Mouse (Mus musculus): ENCODE measurements around the gene Jmjd1c.

Gene Jmjd1c

DNA sequence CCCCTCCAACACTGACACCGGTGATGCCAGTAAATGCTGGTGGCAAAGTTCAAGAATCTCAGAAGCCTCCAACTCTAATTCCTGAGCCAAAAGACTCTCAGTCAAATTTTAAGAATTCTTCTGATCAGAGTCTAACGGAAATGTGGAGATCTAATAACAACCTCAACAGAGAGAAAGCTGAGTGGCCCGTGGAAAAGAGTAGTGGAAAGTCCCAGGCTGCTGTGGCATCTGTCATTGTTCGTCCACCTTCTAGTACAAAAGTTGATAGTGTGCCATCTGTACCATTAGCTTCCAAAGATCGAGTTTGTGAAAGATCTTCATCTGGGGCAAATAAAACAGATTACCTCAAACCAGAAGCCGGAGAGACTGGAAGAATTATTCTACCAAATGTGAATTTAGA, 129.6 kb downstream of the Jmjd1c start:
- DNase-seq (ENCODE audit: low spot score in 2 of 2), result no peak

DNA sequence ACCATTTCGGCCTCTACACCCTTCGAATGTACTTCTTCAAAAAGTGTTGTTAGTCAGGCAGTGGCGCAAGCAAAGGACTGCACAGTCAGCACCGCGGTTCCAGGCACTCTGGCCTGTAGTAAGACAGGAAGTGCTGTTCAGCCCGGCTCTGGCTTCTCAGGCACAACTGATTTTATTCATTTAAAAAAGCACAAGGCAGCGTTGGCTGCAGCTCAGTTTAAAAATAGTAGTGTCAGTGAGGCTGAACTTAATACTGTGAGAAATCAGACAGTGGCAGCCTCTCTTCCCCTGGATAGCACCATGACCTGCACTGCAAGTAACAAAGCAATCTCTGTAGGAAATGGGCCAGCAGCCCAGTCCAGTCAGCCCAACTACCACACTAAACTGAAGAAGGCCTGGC, 130.2 kb downstream of the Jmjd1c start:
- DNase-seq (ENCODE audit: low spot score in 2 of 2), result peak in 1 of 2 experiments; percentile 24

DNA sequence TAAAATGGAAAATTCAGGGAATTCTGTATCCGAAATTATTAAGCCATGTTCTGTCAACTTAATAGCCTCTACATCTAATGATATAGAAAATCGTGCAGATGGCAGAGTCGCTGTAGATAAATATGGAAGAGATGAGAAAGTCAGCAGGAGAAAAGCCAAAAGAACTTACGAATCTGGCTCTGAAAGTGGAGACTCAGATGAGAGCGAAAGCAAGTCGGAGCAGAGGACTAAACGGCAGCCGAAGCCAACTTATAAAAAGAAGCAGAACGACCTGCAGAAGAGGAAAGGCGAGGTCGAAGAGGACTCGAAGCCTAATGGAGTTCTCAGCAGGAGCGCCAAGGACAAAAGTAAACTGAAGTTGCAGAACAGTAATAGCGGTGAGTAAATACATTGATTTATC, 130.6 kb downstream of the Jmjd1c start:
- DNase-seq (ENCODE audit: low spot score in 2 of 2), result no peak

DNA sequence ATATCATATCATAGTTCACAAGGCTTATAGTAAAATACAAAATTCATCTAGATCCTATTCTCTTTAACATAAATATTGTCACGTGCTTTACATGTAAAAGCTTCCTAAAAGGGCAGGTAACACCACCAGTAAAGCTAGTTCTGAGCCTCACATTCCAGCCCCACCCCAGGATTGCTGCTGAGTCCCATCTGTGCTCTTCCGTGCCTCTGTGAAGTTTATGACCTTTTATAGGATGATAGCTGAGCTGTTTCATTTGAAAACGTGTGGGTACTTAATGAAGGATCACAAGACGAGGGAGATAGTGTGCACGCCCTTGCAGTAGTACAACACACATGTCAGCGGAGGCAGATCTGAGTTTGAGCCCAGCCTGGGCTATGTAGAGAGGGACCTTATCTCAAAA, 134.5 kb downstream of the Jmjd1c start:
- no peak for DNase-seq (ENCODE audit: low spot score in 2 of 2)

DNA sequence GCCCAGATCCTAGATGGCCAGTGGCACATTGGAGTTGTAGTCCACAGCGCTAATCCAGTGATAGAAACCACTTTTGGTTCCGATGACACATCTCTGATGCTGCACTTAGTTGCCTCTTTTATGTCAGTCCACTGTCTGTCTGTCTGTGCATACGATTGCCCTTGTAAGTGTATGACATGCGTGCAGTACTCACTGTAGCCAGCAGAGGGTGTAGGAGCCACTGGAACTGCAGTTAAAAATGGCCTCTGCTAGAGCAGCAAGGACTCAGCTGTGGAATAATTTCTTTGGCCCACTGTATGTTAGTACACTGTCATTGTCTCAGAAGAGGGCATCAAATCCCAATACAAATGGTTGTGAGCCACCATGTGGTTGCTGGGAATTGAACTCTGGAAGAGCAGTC, 151.2 kb downstream of the Jmjd1c start:
- DNase-seq (ENCODE audit: low spot score in 2 of 2), result peak; percentile 64 to 86

DNA sequence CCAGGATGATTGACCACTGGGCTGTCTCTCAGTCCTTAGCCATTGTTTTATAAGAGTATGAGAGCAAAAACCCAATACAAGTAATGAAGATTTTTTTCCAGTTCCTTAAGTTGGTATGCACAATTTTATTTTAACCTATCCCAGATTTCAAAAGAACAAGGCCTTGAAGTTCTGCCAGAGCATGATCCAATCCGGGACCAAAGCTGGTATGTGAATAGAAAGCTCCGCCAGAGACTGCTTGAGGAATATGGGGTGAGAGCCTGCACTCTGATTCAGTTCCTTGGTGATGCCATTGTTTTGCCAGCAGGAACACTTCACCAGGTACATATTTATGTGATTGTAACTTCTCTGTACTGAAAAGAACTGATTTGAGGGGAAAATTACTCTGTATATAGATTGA, 153.6 kb downstream of the Jmjd1c start:
- no peak for DNase-seq (ENCODE audit: low spot score in 2 of 2)

DNA sequence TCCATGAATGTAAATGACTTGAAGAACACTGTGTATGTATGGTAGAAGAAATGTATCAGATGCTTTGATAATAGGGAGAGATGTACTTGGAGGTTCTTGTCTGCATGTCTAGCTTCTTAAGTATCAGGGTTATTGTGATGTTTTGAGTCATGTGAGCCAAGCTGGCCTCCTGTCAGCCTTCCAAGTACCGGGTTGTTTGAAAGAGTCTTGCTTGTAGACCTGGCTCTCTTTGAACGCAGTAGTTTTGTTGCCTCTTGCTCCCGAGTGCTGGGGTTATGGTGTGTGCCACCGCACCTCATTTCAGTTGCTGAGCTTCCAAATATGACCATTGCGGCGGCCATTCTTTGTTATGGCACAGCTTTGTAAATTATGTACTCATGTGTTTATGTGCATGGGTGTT, 154.9 kb downstream of the Jmjd1c start:
- DNase-seq (ENCODE audit: low spot score in 2 of 2), result no peak

DNA sequence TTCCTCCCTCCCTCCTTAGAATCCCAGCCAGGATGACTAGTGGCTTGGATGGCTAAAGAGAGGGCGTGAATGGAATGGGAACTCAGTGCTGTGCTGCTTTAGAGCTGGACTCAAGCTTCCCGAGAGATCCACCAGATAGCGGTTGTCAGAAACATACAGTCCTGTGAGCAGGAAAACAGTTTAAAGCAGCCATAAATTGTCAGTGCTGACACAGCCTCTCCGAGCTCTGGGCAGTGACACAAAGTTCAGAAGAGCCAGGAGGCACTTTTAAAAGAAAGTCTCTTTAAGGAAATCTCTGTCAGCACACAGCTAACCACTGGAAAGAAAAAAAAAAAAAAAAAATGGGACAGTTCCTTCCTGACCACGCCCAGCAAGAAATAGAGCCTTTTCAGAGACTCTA, 156.4 kb downstream of the Jmjd1c start:
- DNase-seq (ENCODE audit: low spot score in 2 of 2), result no peak

DNA sequence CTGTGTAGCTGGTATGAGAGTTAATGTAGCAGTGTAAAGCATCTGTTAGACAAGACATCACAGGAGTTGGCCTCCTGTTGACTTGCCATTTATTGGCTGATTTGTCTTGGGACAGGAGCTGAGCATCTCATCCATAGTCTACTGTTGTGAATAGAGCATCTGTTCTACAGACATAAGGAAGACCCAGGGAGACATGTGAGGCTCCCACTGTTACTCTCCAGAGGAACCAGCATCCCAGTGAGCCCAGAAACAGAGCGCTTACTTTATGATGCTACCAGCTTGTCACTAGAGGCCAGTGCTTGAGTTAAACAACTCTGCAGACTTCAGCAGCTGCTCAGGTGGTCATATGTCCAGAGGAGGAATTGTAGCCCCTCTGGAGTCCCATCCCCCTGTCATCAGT, 157.2 kb downstream of the Jmjd1c start:
- no peak for DNase-seq (ENCODE audit: low spot score in 2 of 2)

DNA sequence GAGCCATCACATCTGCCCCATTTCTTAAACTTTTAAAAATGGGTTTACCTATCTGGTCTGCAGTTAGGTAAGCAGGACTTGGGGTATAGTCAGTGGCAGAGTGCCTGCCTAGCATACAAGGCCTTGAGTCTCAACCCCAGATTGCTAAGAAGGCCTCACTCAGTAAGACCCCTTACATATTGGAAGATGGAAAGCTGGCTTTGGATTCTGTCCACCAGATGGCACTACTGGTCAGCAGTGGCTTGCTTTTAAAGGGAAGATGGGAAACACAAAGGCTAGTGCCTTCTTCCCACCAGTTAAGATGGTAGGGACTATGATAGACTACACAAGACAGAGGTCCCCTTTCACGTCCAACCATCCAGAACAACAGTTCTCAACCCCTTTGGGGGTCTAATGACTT, 168.9 kb downstream of the Jmjd1c start:
- DNase-seq (ENCODE audit: low spot score in 2 of 2), result peak; percentile 37 to 66

DNA sequence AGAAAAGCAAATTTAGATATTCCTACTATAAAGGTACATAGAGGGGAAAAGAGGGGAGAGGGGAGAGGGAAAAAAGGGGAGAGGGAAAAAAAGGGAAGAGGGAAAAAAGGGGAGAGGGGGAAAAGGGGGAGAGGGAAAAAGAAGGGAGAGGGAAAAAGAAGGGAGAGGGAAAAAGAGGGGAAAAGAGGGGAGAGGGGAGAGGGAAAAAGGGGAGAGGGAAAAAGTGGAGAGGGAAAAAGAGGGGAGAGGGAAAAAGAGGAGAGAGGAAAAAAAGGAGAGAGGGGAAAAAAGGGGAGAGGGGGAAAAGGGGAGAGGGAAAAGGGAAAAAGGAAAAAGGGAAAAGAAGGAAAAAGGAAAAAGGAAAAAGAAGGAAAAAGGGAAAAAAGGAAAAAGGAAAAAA, 180.0 kb downstream of the Jmjd1c start:
- no peak for DNase-seq (ENCODE audit: low spot score in 2 of 2)

DNA sequence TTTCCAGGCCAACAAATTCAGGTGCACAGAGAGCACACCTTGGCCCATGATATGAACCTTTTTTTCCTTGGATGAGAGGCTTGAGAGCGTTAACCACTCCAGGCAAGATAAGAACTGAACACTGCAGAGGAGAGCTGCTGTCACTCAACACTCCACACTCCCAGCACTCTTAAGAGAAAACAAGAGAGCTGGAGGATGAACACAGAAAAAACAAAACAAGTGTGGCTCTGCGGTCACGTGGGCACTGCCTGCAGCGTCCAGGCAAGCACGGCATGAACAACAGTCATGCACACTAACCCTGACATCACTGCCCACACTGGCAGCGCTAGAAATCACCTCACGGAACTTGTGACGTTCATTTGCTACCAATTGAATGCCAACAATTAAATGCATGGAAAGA, 185.9 kb downstream of the Jmjd1c start:
- no peak for DNase-seq (ENCODE audit: low spot score in 2 of 2)

DNA sequence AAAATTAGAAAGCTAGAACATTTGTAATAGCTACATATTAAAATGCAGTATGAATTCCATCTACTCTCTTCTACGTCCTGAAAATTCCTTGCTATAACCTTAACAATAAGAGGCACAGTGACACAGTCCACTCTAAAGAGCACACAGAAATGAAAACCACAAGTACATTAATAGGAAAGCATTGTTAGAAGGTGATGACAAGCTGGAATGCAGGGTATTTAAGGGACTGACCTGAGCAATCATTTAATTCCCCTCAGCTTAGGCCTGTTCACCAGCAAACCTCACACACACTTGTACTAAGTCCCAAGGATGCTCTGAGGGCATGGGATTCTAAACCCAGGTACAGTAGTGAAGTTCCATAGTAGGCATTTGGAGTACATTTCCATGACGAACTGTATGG, 186.6 kb downstream of the Jmjd1c start:
- no peak for DNase-seq (ENCODE audit: low spot score in 2 of 2)

DNA sequence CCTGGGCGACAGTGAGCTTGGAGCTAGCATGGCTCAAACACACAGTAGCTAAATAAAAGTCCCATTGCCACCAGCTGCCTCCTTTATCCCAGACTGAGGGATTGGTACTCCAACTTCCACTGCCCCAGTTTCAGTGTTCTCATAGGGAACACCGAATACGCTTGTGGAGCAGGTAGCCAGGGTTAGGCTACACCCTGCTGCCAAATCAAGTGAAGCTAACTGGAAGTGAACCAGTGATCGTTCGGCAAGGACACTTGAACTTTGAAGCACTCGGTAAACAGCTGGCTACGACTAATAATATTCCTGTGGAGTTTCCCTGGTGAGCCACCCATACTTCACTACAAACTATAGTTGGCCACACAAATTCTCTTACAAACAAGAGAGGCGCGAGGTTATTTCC, 187.6 kb downstream of the Jmjd1c start:
- no peak for DNase-seq (ENCODE audit: low spot score in 2 of 2)

DNA sequence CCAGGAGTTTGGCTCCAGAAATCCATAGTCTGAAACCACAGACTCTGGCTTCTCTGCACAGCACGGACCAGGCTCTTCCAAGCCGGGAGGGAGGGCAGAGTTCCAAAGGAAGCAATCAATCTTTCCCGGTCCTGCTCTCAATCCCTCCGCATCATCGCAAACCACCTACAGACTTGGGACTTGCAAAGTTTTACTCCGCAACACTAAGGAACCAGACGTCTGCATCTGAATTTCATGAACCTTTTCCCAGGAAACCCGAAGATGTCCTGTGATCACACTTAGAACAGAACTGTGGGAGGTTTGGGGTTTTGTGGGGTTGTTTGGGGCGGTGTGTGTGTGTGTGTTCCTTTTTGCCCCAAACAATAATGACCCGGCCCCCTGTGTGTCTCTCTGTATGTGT, 188.4 kb downstream of the Jmjd1c start:
- DNase-seq (ENCODE audit: low spot score in 2 of 2), result no peak

DNA sequence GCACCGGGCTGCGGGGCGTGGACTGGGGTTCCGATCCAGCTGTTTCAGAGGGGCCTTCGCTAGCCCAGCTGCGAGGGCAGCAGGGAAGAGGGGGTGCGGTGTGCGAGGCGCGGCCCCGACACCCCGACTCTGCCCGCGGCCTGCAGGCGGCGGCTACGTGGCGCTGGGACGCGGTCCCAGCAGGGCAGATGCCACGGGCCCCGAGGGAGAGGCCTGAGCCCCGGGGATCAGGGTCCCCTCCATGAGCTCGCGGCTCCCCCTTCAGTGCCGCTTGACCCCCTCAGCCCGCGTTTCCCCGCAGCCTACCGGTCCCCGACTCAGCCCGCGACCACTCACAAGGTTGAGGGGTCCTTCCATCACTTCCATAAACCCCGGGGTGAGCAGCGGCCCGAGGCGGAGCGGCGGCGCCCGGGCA, 188.8 kb downstream of the Jmjd1c start:
- peak; percentile 34 to 80 for DNase-seq (ENCODE audit: low spot score in 2 of 2)

DNA sequence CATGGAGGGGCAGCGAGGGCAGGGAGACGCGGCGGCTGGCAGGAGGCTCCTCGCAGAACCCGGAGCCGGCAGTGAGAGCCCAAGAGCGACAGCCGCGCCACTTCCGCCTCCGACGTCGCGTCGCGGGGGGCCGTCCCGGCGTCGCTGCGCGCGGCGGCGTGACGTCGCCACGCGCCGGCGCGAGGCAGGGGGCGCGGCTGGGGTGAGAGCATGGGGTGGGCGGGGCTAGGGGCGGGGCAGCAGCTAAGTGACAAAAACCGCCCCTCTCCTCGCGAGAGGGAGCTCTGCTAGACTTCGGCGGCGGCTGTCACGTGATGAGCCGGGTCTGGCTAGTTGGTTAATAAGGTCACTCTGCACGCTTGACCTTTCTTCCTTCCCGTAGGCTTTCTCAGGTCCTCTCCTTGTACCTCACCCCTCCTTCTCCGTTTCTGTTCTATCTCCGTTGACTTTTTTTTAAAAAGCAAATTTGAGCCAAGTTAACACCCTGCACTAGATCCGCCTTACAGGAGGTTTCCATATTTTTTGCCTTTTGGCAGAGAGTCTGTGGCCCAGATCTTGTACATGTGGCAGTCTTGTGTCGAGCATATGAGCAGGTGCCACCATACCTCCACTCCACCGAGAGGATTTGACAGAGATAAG, 189.4 kb downstream of the Jmjd1c start, which contains the start of gene Nrbf2:
Nrbf2 (minus strand) TSS at position 130 of the 639 bp plus-strand sequence.
- DNase-seq (ENCODE audit: low spot score in 2 of 2), result peak; percentile 82 to 90

DNA sequence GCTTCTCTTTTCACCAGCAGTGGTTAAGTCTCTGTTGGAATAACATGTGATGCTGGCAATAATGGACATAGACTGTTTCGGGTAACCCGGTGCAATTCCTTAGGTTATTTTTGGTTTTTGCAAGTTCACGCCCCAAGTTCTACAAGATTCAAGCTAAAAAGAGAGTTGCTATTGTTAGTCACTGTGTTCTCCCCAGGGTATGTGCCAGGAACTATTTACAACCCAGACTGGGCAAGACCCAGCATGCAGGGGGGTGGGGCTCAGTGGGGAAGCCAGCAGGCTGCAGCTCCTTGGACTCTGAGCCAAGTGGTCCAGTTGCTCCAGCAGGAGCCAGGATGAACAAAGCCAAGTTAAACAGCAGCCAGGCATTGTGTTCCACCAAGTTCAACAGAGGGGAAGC, 192.0 kb downstream of the Jmjd1c start:
- no peak for DNase-seq (ENCODE audit: low spot score in 2 of 2)

DNA sequence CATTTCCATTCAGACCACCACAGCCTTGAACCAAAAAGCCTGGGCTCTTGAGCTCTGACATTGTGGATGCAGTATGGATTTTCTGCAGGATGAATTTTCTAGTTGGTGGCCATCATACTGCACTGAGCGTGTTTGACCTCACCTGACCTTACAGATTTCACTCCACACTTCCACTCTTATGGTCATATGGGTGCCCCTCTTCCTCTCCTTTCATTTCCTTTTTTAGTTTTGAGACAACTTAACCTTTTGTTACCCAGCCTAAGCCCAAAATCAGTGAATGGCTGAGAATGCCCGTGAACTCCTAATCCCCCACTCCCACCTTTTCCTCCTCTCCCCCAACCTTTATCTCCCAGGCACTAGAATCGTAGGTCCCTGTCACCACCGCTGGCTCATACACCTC, 194.7 kb downstream of the Jmjd1c start:
- DNase-seq (ENCODE audit: low spot score in 2 of 2), result no peak

DNA sequence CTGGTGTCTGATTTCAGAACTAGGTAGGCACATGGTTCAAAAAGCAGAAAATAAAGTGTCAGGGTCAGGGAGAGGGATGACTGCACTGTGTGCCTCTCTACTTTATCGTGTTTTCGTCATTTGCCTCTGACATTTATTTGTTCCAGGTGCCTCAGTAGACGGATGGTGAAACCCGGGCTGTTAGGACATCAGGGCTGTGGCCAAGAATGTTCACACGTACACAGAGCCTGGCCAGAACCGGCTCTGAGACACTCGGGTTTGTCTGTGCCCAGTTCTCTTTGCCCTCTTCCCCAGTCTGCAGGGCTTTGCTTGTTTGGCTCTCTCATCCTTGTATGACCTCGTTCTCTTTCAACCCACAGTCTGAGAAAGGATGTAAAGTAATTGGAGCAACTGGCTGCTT, 195.2 kb downstream of the Jmjd1c start:
- no peak for DNase-seq (ENCODE audit: low spot score in 2 of 2)

DNA sequence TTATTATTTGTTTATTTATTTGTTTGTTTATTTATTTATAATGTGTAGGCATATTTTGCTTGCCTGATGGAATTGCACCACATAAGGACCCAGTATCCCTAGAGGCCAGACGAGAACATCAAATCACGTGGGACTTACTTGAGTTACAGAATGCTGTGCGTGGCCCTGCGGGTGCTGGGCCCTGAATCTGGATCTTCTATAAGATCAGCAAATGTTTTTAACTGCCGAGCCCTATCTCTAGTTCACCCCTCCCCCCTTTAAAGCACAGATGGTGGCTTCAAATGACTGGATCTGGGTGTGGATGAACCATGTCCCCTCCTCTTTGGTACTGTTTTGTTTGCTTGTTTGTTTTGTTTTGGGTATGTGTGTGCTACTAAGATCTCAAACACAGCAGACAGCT, 199.4 kb downstream of the Jmjd1c start:
- DNase-seq (ENCODE audit: low spot score in 2 of 2), result no peak

DNA sequence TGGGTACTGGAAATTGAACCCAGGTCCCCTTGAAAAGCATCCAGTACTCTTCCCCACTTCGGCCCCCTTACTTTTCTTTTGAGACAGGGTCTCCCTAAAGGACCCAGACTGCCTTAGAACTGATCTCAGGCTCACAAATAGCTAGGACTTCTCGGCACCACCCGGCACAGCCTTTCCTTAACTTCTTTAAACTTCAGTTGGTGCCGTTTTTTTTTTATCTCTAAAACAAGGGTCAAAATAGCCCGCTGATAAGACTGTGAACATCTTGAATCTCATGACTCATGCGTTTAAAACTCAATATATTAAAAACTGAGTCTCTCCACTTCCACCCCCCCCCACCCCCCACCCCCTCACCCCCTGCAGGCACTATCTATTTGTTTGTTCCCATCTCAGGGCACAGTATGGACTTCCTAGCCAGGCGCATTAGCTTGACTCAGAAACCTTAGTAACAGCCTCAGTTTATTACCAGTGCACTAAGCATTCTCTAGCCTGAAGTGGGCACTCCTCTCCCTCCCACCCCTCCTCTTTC, 200.1 kb downstream of the Jmjd1c start:
- no peak for DNase-seq (ENCODE audit: low spot score in 2 of 2)

DNA sequence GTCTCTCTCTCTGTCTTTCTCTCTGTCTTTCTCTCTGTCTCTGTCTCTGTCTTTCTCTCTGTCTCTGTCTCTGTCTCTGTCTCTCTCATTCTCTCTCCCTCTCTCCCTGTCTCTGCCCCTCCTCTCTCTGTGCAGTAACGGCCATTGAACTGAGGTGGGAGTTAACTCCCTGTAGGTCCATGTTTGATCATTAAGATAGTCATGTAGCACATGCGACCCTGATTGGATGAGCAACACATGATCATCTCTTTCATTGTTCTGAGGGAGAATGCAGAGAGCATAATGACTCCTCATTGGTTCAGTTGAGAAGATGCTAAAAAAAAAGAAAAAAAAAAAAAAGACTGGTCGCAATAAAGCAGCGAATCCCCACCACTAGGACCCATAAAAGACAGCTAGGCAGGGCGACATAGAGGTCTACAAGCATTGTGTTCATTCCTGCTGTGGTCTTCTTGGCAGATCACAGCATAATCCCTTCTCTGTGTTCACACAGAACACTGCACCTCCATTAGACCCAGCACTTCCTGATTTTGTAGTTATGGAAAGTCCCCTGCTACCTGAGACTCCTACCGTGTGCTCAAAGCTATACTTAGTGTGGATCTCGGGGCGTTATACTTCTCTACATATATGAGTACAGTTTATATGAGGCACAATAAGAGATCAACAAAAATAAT, 200.7 kb downstream of the Jmjd1c start:
- no peak for DNase-seq (ENCODE audit: low spot score in 2 of 2)

Measured in spleen, postnatal 4 days (tissue).